Mouse (Mus musculus) kidney, adult 11 months (tissue): ENCODE measurements around the gene Acrbp.
"Not testable (repeated sequence)": the region's sequence is repeated elsewhere in the genome, so short reads cannot be mapped to it uniquely, and the experiment has no call there.

Source experiments
- DNase-seq: peaks from one replicate; pipeline ENCODE4 v3.0.0; 2022

The Acrbp gene

GRCm38 (mm10) chr6:125049678-125050077 is at the start of gene Acrbp:
Gene Acrbp (plus strand): TSS chr6:125049689.
- no peak for DNase-seq

- no peak for DNase-seq
Measured at GRCm38 (mm10) chr6:125003706-125004105, 45.8 kb upstream of the Acrbp start.

GRCm38 (mm10) chr6:125005086-125005485 is 44.4 kb upstream of the Acrbp start:
- DNase-seq, result no peak

DNA sequence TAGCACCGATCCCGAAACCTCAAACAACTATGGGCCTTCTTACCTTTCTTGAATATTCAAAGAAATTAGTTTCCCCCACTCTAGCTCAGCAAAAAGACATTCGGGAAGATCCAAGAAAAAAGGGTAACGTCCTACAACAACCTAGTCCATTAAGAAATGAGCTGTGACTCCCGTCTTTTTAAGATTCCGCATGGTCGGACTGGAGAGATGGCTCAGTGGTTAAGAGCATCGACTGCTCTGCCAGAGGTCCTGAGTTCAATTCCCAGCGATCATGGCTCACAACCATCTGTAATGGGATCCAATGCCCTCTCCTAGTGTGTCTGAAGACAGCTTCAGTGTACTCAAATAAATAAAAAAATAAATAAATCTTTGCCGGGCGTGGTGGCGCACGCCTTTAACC is 41.4 kb upstream of the Acrbp start:
- DNase-seq, result no peak

DNA sequence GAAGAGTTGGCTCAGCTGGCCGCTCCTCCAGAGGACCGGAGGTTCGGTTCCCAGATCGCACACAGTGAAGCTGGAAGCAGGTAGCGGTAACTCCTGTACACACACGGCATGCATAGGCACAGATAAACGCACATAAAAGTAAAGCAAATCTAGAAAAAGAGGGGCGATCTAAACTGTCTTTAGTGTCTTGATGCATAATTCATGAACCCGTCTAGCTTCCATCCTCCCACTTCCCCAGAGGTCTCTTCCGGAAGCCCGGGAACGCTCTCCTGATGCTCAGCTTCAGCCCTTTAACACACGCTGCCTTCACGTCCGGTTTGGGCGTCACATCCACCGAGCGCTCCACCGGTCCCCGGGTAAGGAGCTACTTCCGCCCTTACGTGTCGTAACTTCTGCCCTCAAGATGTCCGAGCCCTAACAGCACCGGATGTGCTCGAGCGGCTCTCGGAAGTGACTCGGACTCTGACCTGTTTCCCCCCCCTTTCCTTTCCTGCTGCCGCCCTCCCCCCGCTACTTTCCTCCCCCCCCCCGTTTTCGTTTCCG is 40.8 kb upstream of the Acrbp start:
- DNase-seq, result peak; percentile 99

DNA sequence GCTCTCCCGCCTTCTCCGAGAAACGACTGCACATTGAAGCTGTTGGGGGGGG is 40.5 kb upstream of the Acrbp start, which contains the start of gene Zfp384:
Gene Zfp384, plus strand, starts transcription at position 17 of the 52 bp plus-strand sequence.
- no peak for DNase-seq

GRCm38 (mm10) chr6:125009181-125010073 is 40.1 kb upstream of the Acrbp start:
- DNase-seq, result peak; percentile 71

DNA sequence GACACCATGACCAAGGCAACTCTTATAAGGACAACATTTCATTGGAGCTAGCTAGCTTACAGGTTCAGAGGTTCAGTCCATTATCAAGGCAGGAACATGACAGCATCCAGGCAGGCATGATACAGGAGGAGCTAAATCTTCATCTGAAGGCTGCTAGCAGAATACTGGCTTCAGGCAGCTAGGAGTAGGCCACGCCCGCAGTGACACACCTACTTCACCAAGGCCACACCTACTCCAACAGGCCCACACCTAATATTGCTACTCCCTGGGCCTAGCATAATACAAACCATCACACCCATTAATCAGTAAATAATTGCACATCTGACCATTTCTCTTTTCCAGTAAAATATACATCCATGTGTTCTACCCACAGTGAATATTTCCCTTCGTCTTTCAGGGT is 31.8 kb upstream of the Acrbp start:
- DNase-seq, result no peak

GRCm38 (mm10) chr6:125030532-125030931 is 19.0 kb upstream of the Acrbp start:
- peak; percentile 38 for DNase-seq

- DNase-seq, result no peak
Measured at GRCm38 (mm10) chr6:125031604-125032003, 17.9 kb upstream of the Acrbp start.

DNA sequence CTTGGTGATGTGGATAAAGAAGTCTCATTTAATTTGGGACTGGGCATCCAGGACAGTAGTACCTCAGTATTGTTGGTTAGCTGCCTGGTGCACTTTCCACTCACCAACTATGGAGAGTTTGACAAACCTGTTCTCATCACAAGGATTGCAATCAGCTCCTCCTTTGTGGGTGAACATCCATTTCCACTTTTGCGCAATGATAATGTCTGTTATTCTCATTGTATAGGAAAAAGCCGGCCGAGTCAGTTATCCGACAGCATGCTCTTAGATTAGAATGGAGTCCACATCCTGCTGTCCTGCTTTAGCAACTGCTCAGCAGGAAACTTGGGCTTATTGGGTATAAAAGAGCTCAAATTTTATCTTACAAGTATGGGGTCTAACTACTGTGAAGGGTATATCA is 10.8 kb upstream of the Acrbp start:
- no peak for DNase-seq

DNA sequence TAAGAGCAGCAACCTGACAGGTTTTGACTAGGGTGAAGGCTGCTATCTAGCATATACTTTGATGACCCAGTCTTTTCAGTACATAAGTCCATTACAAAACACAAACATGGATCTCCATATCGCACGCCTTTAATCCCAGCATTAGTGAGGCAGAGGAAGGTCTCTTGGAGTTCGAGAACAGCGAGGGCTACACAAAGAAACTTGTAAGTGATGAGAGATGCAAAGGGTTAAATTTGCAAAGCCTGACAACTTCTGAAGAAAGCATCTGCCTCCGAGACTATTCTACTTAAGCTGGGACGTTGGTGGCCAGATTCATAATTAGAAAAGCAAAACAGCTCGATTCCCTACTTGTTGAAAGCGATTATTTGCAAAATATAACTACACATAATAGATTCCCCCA is 10.4 kb upstream of the Acrbp start:
- no peak for DNase-seq

- peak; percentile 92 for DNase-seq
Measured at GRCm38 (mm10) chr6:125039533-125040153, 9.8 kb upstream of the Acrbp start, which contains the start of gene Ing4. Gene Ing4 (plus strand): TSS chr6:125039760.

GRCm38 (mm10) chr6:125040221-125040620 is 9.3 kb upstream of the Acrbp start:
- DNase-seq, result no peak

GRCm38 (mm10) chr6:125041047-125041446 is 8.4 kb upstream of the Acrbp start:
- DNase-seq, result no peak

- no peak for DNase-seq
Measured at GRCm38 (mm10) chr6:125042081-125042480, 7.4 kb upstream of the Acrbp start.

GRCm38 (mm10) chr6:125046691-125047090 is 2.8 kb upstream of the Acrbp start:
- DNase-seq, result peak; percentile 62

DNA sequence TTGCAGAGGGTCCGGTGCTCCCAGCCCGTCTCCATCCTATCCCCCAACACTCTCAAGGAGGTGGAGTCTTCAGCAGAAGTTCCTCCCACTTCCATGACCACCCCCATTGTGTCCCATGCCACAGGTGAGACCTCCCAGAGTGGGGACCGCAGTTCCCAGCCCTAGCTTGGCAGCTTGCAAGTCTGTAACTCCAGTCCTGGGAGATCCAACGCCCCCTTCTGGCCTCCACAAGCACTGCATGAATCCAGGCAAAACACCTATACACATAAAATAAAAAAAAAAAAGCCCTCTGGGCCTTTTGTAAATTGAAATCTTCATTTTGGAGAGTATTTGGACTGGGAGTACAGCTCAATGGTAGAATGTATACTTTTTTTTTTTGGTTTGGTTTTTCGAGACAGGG is 1.7 kb downstream of the Acrbp start:
- no peak for DNase-seq

DNA sequence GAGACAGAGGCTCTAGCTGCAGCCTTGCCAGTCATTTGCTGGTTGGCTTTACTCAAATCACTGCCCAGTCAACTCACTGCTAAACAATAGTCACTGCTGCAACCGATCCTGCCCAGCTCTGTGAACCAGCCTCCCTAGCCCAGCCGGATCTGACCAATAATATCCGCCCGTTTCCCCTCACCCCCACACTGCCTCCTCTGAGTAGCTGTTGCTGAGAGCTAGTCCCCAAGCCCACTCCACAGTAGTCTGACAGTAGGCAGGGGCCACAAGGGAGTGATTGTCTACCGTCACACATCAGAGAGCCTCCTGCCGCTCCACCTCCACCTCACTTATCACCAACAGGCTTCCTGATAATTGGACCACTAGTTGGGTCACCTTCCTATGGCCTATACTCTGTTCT is 12.0 kb downstream of the Acrbp start:
- no peak for DNase-seq

DNA sequence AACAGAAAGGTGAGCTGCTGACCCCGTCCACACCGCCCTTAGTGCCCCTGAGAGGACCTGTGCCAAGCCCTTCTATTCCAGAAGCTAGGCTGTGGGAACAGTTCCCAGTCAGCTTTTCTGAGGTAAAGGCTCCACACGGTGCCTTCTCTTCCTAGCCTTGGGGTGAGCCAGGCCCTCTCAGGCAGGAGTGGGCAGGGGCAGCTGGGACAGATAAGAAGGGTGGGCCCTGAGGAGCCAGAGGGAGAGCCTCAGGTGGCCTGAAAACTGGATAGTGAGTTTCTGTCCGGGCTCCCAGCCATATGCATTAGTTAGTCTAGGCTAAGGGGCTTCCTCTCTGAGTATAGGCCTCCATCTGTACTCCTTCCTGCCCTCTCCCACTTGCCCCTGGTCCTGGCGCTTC is 13.0 kb downstream of the Acrbp start:
- DNase-seq, result no peak

DNA sequence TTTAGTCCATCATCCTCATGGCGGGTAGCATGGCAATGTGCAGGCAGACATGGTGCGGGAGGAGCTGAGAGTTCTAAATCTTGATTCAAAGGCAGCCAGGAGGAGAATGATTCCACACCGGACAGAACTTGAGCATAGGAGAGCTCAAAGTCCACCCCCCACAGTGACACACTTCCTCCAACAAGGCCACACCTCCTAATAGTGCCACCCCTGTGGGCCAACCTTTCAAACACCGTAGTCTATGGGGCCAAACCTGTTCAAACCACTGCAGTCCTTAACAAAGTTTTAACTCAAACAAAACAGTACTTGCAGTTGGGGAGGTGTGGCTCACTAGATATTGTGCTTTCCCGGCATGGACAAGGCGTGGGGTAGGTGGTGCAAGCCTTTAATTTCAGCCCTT is 14.4 kb downstream of the Acrbp start:
- no peak for DNase-seq

DNA sequence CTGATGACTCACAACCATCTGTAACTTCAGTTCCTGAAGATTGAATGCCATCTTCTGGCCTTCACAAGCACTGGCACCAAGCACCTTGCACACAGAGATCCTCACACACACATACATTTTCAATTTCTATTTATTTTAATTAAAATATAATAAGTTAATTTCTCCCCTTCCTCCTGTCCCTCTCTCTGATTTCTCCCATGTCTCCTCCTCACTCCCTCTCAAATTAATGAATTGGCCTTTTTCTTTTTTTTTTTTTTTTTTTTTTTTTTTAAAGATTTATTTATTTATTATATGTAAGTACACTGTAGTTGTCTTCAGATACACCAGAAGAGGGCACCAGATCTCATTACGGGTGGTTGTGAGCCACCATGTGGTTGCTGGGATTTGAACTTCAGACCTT is 15.7 kb downstream of the Acrbp start:
- DNase-seq, result not testable (repeated sequence)

- DNase-seq, result no peak
Measured at GRCm38 (mm10) chr6:125067571-125067995, 18.1 kb downstream of the Acrbp start, which contains the start of gene Lpar5. Gene Lpar5 (plus strand): TSS chr6:125067920.

DNA sequence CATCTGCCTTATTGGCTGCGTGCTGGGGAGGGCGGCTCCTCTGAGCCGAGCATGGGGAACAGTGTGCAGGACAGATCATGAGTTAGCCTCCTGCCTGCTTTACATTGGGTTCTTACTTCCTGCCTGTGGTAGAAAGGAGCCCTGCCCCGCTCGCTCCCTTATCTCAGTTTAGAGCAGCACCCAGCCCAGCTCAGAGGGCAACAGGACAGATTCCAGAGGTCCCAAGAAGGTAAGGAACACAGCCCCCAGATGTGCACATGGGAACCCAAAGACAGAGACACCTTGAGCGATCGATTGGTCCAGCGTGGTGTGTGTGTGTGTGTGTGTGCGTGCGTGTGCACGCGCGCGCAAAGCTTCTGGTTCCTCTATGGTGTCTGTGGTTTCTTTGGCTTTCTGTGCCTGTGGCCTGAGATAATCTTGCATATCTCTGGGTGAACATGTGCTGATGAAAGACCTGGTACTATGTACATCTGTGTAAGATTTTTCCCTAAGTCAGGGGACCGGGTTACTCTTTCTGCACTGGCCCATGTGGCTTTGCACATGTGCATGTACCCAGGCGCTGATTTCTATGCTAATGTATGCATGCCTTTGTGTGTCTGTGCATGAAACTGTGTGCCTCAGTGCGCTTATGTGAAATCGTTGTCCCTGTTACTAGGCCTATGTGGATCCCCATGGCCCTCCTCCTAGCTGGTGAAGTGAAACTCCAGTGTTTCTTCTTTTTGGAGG is 21.8 kb downstream of the Acrbp start:
- no peak for DNase-seq
